Mouse (Mus musculus) forebrain, embryonic 12.5 days (tissue): ENCODE results near the gene Dock7. TPM values are rescaled to one million over a fixed set of nuclear protein-coding genes. Genes with fewer than 3 reads are reported as not detected.

Experiments used
- ATAC-seq: fragments of 200-750 bp; cut with Nextera tagmentation; 2 replicates; pipeline ENCODE4 v1.8.0; 2017; ENCODE audit warnings: moderate TSS enrichment; ENCODE audit not compliant: low FRiP score
- H3K27ac ChIP-seq: fragments of 300-500 bp; sonication (generic); 2 replicates; pipeline ENCODE4 v1.5.1; 2016; ENCODE audit warnings: mild to moderate bottlenecking
- H3K27me3 ChIP-seq: fragments of 300-500 bp; sonication (generic); 2 replicates; pipeline ENCODE4 v1.6.1; 2016; ENCODE audit warnings: mild to moderate bottlenecking
- H3K36me3 ChIP-seq: fragments of 300-500 bp; sonication (generic); replicated peaks from 2 replicates; pipeline ENCODE4 v1.6.1; 2016; ENCODE audit warnings: mild to moderate bottlenecking
- H3K4me1 ChIP-seq: fragments of 300-500 bp; sonication (generic); 2 replicates; pipeline ENCODE4 v1.6.1; 2016
- H3K4me2 ChIP-seq: fragments of 300-500 bp; sonication (generic); 2 replicates; pipeline ENCODE4 v1.6.1; 2016; ENCODE audit warnings: mild to moderate bottlenecking, moderate library complexity
- H3K4me3 ChIP-seq: fragments of 300-500 bp; sonication (generic); replicated peaks from 2 replicates; pipeline ENCODE4 v1.5.1; 2016; ENCODE audit warnings: mild to moderate bottlenecking
- H3K9ac ChIP-seq: fragments of 300-500 bp; sonication (generic); 2 replicates; pipeline ENCODE4 v1.6.1; 2016; ENCODE audit warnings: mild to moderate bottlenecking
- H3K9me3 ChIP-seq: fragments of 300-500 bp; sonication (generic); 2 replicates; pipeline ENCODE4 v1.6.1; 2016
- WGBS: fragments of 180-500 bp; shearing (Covaris S2); methylation state at CpG from one replicate; pipeline ENCODE4 v1.1.7; 2016; 5-methylcytosine and 5-hydroxymethylcytosine counted together
- polyA plus RNA-seq: library from polyadenylated mRNA; unstranded; fragments of >200 nt; fragmentation: Nextera tagmentation; extraction: Ambion mirVana; gene quantifications from 2 replicates; pipeline ENCODE4 v1.2.1, GENCODE M21; 2016

Gene Dock7
- polyA plus RNA-seq, 1 experiment from 2014 or later, result 122 TPM

- under 1% methylated on average over 52 of the region's 53 CpGs for WGBS
- no peaks in the 10 kb centered on the region for H3K36me3 ChIP-seq
- peak overlapping the region; percentile 86 for H3K9ac ChIP-seq
- no peaks in the 10 kb centered on the region for H3K27me3 ChIP-seq
- ATAC-seq, result peak; percentile 96
- H3K4me1 ChIP-seq, result peaks cover 20% of the 10 kb centered on the region
- no peaks in the 10 kb centered on the region for H3K9me3 ChIP-seq
- H3K4me3 ChIP-seq, result peak overlapping the region; percentile 94
- peak overlapping the region; percentile 100 for H3K27ac ChIP-seq
- H3K4me2 ChIP-seq, result peak overlapping the region; percentile 83
Measured at GRCm38 (mm10) chr4:98922643-98923567, 197.8 kb downstream of the Dock7 start.

GRCm38 (mm10) chr4:98922061-98922642, 198.6 kb downstream of the Dock7 start:
- Histone ChIP-seq H3K27me3 (no peaks in the 10 kb centered on the region), H3K36me3 (no peaks in the 10 kb centered on the region), H3K4me3 (peak overlapping the region; percentile 94), H3K9me3 (no peaks in the 10 kb centered on the region), H3K9ac (peak overlapping the region; percentile 86), H3K4me1 (peaks cover 20% of the 10 kb centered on the region), H3K4me2 (peak overlapping the region; percentile 83), H3K27ac (peak overlapping the region; percentile 100)
- 16% methylated on average over 18 of the region's 18 CpGs for WGBS
- ATAC-seq, result peak; percentile 5

- H3K4me2 ChIP-seq, result no peak overlapping the region
- H3K36me3 ChIP-seq, result no peaks in the 10 kb centered on the region
- no peaks in the 10 kb centered on the region for H3K9me3 ChIP-seq
- no peaks in the 10 kb centered on the region for H3K27me3 ChIP-seq
- H3K27ac ChIP-seq, result no peak overlapping the region
- WGBS, result 90% methylated on average over 4 of the region's 4 CpGs
- no peak for ATAC-seq
- no peak overlapping the region for H3K9ac ChIP-seq
- peaks cover 18% of the 10 kb centered on the region for H3K4me1 ChIP-seq
- no peak overlapping the region for H3K4me3 ChIP-seq
Measured at GRCm38 (mm10) chr4:98920896-98921295, 199.8 kb downstream of the Dock7 start.

- Histone ChIP-seq H3K36me3 (no peaks in the 10 kb centered on the region), H3K4me1 (peaks cover 4% of the 10 kb centered on the region; the same call in 1 of the 2 replicates), H3K4me3 (no peak overlapping the region), H3K9me3 (no peaks in the 10 kb centered on the region), H3K4me2 (no peak overlapping the region), H3K27me3 (no peaks in the 10 kb centered on the region), H3K9ac (no peak overlapping the region), H3K27ac (no peak overlapping the region)
- ATAC-seq, result no peak
- WGBS, result 82% methylated on average over 1 of the region's 1 CpGs
Measured at GRCm38 (mm10) chr4:98918204-98918603, 202.5 kb downstream of the Dock7 start.

- Histone ChIP-seq H3K9ac (no peak overlapping the region), H3K36me3 (no peaks in the 10 kb centered on the region), H3K4me3 (no peak overlapping the region), H3K9me3 (no peaks in the 10 kb centered on the region), H3K4me1 (peaks cover 4% of the 10 kb centered on the region; the same call in 1 of the 2 replicates), H3K4me2 (no peak overlapping the region), H3K27me3 (no peaks in the 10 kb centered on the region), H3K27ac (no peak overlapping the region)
- no peak for ATAC-seq
- 88% methylated on average over 2 of the region's 2 CpGs for WGBS
Measured at GRCm38 (mm10) chr4:98917724-98918123, 203.0 kb downstream of the Dock7 start.

- Histone ChIP-seq H3K4me3 (no peak overlapping the region), H3K4me1 (no peaks in the 10 kb centered on the region), H3K9me3 (no peaks in the 10 kb centered on the region), H3K27ac (no peak overlapping the region), H3K9ac (no peak overlapping the region), H3K27me3 (no peaks in the 10 kb centered on the region), H3K36me3 (no peaks in the 10 kb centered on the region), H3K4me2 (no peak overlapping the region)
- no peak for ATAC-seq
- WGBS, result 93% methylated on average over 5 of the region's 5 CpGs
Measured at GRCm38 (mm10) chr4:98910246-98910645, 210.5 kb downstream of the Dock7 start.

- no peak overlapping the region for H3K27ac ChIP-seq
- peak; percentile 77; the same call in 1 of the 2 replicates for ATAC-seq
- no peak overlapping the region for H3K4me3 ChIP-seq
- WGBS, result 25% methylated on average over 10 of the region's 10 CpGs
- H3K4me2 ChIP-seq, result no peak overlapping the region
- no peaks in the 10 kb centered on the region for H3K4me1 ChIP-seq
- H3K9me3 ChIP-seq, result no peaks in the 10 kb centered on the region
- H3K9ac ChIP-seq, result no peak overlapping the region
- H3K27me3 ChIP-seq, result no peaks in the 10 kb centered on the region
- no peaks in the 10 kb centered on the region for H3K36me3 ChIP-seq
Measured at GRCm38 (mm10) chr4:98887148-98887547, 233.6 kb downstream of the Dock7 start.

Other genes starting within 250 kb of the Dock7 start
- 134 and 143 TPM in 2 replicates for gene Usp1, start 197.1 kb downstream of the Dock7 start, polyA plus RNA-seq
- 1.6 and 2.5 TPM in 2 replicates for gene Angptl3, start 90.0 kb downstream of the Dock7 start, polyA plus RNA-seq
- gene Atg4c, start 73.0 kb upstream of the Dock7 start, polyA plus RNA-seq, result 15.6 and 16.4 TPM in 2 replicates
- 0.14 and 0.55 TPM in 2 replicates for gene Gm12689, start 175.0 kb upstream of the Dock7 start, polyA plus RNA-seq